Mouse (Mus musculus): ENCODE results near the gene Nyap2. TPM values are rescaled to one million over a fixed set of nuclear protein-coding genes. Genes with fewer than 3 reads are reported as not detected.
A peak's percentile ranks its signal among the peaks of the same experiment; 100 is the strongest.

Gene Nyap2
- polyA plus RNA-seq, 1 experiment from 2014 or later, result 0.55 TPM

DNA sequence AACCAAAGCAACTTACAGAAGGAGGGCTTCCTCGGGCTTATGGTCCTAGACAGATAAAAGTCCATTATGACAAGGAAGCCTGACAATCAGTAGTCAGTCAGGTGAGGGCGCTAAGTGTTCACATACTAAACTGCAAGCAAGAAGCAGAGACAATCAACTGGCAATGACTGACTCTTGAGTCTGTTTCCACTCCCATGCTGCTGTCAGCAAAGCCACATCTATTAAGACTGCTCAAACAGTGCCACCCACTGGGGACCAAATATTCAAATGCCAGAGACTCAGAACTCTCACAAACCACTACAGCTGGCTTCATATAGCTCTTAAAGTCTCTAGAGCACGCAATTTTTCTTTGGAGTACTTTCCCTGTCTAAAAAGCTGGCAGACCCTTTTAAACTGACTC is 226.6 kb downstream of the Nyap2 start:
- H3K4me3 ChIP-seq (replicated peaks), result no peak overlapping the region
- no peaks in the 10 kb centered on the region for H3K4me1 ChIP-seq
- WGBS, result 60% methylated on average over 3 of the region's 3 CpGs
- no peak overlapping the region for H3K27ac ChIP-seq
- ATAC-seq (ENCODE audit: insufficient read depth, low FRiP score, low read depth), result no peak
- no peaks in the 10 kb centered on the region for H3K27me3 ChIP-seq (replicated peaks)
- H3K9ac ChIP-seq, result no peak overlapping the region
- H3K36me3 ChIP-seq, result no peaks in the 10 kb centered on the region
- no peak overlapping the region for H3K4me2 ChIP-seq
- no peaks in the 10 kb centered on the region for H3K9me3 ChIP-seq

GRCm38 (mm10) chr1:81307407-81307806 is 230.7 kb downstream of the Nyap2 start:
- H3K36me3 ChIP-seq, result no peaks in the 10 kb centered on the region
- no peak for ATAC-seq (ENCODE audit: insufficient read depth, low FRiP score, low read depth)
- no peak overlapping the region for H3K9ac ChIP-seq
- H3K4me2 ChIP-seq, result no peak overlapping the region
- no peaks in the 10 kb centered on the region for H3K9me3 ChIP-seq
- H3K4me1 ChIP-seq, result no peaks in the 10 kb centered on the region
- H3K27me3 ChIP-seq (replicated peaks), result no peaks in the 10 kb centered on the region
- no peak overlapping the region for H3K4me3 ChIP-seq (replicated peaks)
- H3K27ac ChIP-seq, result no peak overlapping the region

DNA sequence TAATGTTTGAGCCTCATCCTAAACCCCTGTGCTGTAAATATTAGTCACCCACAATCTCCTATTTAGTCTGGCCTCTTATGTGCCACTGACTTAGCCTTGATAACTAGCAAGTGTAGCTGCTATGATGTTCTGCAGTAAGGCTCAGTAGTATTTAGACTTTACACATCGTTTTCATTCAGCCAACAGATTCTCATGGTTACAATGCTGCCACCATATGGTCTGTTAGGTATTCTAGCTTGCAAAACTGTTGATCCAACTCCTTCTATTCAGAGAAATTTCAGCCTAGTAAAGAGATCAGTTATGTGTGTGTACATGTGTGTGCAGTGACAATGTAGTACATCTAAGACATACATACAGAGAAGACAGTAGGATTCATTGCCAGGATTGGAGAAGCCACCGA is 231.2 kb downstream of the Nyap2 start:
- WGBS, result 49% methylated on average over 2 of the region's 2 CpGs
- Histone ChIP-seq H3K36me3 (no peaks in the 10 kb centered on the region), H3K4me1 (no peaks in the 10 kb centered on the region), H3K27ac (no peak overlapping the region), H3K9me3 (no peaks in the 10 kb centered on the region), H3K4me2 (no peak overlapping the region), H3K9ac (no peak overlapping the region), H3K27me3 (replicated peaks) (no peaks in the 10 kb centered on the region), H3K4me3 (replicated peaks) (no peak overlapping the region)
- ATAC-seq (ENCODE audit: insufficient read depth, low FRiP score, low read depth), result no peak

- H3K9me3 ChIP-seq, result no peaks in the 10 kb centered on the region
- no peak overlapping the region for H3K4me3 ChIP-seq (replicated peaks)
- no peaks in the 10 kb centered on the region for H3K36me3 ChIP-seq
- WGBS, result 0% methylated on average over 1 of the region's 1 CpGs
- no peak overlapping the region for H3K4me2 ChIP-seq
- H3K4me1 ChIP-seq, result no peaks in the 10 kb centered on the region
- ATAC-seq (ENCODE audit: insufficient read depth, low FRiP score, low read depth), result peak; percentile 35; the same call in 1 of the 2 replicates
- H3K27ac ChIP-seq, result no peak overlapping the region
- H3K27me3 ChIP-seq (replicated peaks), result no peaks in the 10 kb centered on the region
- H3K9ac ChIP-seq, result no peak overlapping the region
These were observed 233.4 kb downstream of the Nyap2 start for GRCm38 (mm10) chr1:81310087-81310626.

DNA sequence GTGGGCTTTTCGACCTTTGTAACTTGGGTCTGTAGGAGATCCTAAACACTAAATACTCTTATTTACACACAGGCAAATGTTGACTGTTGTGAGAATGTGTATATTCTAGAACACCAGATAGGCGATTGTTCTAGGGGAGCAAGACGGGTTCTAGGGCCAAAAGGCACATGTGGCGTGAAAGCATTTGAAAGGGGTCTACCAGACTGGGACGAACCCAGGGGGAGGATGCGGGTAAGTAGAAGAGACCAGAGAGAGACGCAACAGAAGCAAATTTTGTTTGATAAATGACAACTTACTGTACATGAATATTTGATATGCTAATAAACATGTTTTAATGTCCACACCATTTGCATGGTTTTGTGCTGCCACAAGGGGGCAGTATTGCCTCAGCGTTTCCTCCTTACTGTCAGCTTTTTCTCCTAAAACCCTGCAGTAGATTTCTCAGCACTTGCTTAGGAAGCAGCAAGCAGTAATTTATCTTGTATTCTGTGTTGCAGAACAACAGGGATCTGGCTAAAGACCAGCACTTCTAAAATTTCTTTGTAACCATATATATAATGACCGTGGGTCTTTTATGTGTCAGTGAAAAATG is 239.7 kb downstream of the Nyap2 start:
- Histone ChIP-seq H3K4me3 (replicated peaks) (no peak overlapping the region), H3K27me3 (replicated peaks) (no peaks in the 10 kb centered on the region), H3K9me3 (no peaks in the 10 kb centered on the region), H3K4me1 (no peaks in the 10 kb centered on the region), H3K9ac (no peak overlapping the region), H3K36me3 (no peaks in the 10 kb centered on the region), H3K27ac (no peak overlapping the region), H3K4me2 (no peak overlapping the region)
- no peak for ATAC-seq (ENCODE audit: insufficient read depth, low FRiP score, low read depth)
- WGBS, result 48% methylated on average over 9 of the region's 9 CpGs

DNA sequence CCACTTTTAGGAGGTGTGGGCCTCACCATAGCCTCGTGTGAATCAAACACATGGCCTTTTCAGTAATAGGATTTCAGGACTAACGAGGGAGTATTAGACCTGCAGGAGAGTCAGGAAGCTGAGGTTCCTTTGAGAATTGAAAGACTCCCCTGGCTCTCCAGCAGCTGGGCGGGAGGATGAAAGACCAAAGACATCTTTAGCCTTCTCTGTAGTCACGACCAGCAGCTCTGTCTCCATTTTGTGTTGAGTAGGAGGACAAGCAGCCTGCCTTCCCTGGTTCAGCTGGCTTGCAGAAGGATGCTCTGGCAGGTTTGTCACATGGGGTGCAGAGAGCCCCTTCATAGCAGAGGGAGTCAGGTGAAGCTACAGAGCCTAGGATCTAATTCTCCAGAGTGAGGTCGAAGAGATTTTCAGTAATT is 240.3 kb downstream of the Nyap2 start:
- 53% methylated on average over 5 of the region's 5 CpGs for WGBS
- H3K9me3 ChIP-seq, result no peaks in the 10 kb centered on the region

GRCm38 (mm10) chr1:81387722-81388121 is 311.0 kb downstream of the Nyap2 start:
- Histone ChIP-seq H3K9me3 (no peaks in the 10 kb centered on the region), H3K9ac (no peak overlapping the region), H3K27me3 (replicated peaks) (no peaks in the 10 kb centered on the region), H3K4me2 (no peak overlapping the region), H3K36me3 (no peaks in the 10 kb centered on the region), H3K4me3 (replicated peaks) (no peak overlapping the region), H3K27ac (no peak overlapping the region), H3K4me1 (no peaks in the 10 kb centered on the region)
- 4% methylated on average over 1 of the region's 1 CpGs for WGBS
- ATAC-seq (ENCODE audit: insufficient read depth, low FRiP score, low read depth), result no peak

More for the DNA sequence above, 240.3 kb downstream of the Nyap2 start:
- H3K4me3 ChIP-seq (replicated peaks), result no peak overlapping the region
- H3K36me3 ChIP-seq, result no peaks in the 10 kb centered on the region
- no peak overlapping the region for H3K9ac ChIP-seq
- no peaks in the 10 kb centered on the region for H3K4me1 ChIP-seq
- ATAC-seq (ENCODE audit: insufficient read depth, low FRiP score, low read depth), result no peak
- no peak overlapping the region for H3K4me2 ChIP-seq
- H3K27ac ChIP-seq, result no peak overlapping the region
- H3K27me3 ChIP-seq (replicated peaks), result no peaks in the 10 kb centered on the region
